Mouse (Mus musculus): ENCODE data around the gene Dnah12. TPM values are rescaled to one million over a fixed set of nuclear protein-coding genes. Genes with fewer than 3 reads are reported as not detected.
"Not testable (repeated sequence)": the region's sequence is repeated elsewhere in the genome, so short reads cannot be mapped to it uniquely, and the experiment has no call there.

Dnah12 gene
- total and polyA plus RNA-seq, 2 experiments: not detected

- Histone ChIP-seq H3K4me1 (ENCODE audit: control insufficient read depth, insufficient read depth, low read length) (no peaks in the 10 kb centered on the region; the same call in 1 of the 2 replicates), H3K36me3 (ENCODE audit: control insufficient read depth, insufficient read depth, low read length) (no peaks in the 10 kb centered on the region), H3K27ac (replicated peaks; ENCODE audit: insufficient read depth, low read depth, low read length) (no peak overlapping the region), H3K79me2 (ENCODE audit: control insufficient read depth, insufficient read depth, low read length) (no peaks in the 10 kb centered on the region), H3K9ac (ENCODE audit: low read depth, low read length) (no peak overlapping the region), H3K4me3 (ENCODE audit: insufficient read depth, low read depth, low read length) (no peak overlapping the region), H3K27me3 (ENCODE audit: control insufficient read depth, insufficient read depth, low read length) (no peaks in the 10 kb centered on the region)
- WGBS: 81% methylated on average over 5 of the region's 5 CpGs
- no peak for DNase-seq (ENCODE audit: extremely low read depth, low read depth, low spot score)
- no peak for TF ChIP-seq CTCF (IDR thresholded peaks at IDR 0.05; ENCODE audit: low read depth, low read length)
- no peak for TF ChIP-seq POLR2A (IDR thresholded peaks at IDR 0.05; ENCODE audit: extremely low read depth, insufficient read depth, low read length)
Observed at GRCm38 (mm10) chr14:26675791-26676190, 17.3 kb upstream of the Dnah12 start.

DNA sequence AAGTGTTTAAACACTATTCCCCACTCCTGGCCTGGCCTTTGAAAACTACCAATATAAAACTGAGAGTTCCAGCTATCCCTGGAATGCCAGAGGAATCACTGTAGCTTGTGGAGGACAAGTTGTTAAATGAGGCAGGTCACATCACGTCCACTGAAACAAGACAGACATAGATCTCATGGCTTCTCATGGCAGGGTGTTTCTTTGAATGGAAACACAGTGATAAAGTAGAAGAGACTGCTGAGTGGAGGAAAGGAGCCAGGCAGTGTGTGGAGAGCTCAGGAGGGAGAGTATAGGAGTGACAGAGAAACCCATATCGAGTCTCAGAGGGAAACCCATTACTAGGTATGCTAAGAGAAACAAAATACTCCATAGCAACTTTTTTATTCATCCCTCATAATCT lies 2.3 kb upstream of the Dnah12 start:
- H3K27me3 ChIP-seq (ENCODE audit: control insufficient read depth, insufficient read depth, low read length): no peaks in the 10 kb centered on the region
- no peak for TF ChIP-seq CTCF (IDR thresholded peaks at IDR 0.05; ENCODE audit: low read depth, low read length)
- no peak for TF ChIP-seq POLR2A (IDR thresholded peaks at IDR 0.05; ENCODE audit: extremely low read depth, insufficient read depth, low read length)
- H3K36me3 ChIP-seq (ENCODE audit: control insufficient read depth, insufficient read depth, low read length): no peaks in the 10 kb centered on the region
- H3K9ac ChIP-seq (ENCODE audit: low read depth, low read length): no peak overlapping the region
- H3K4me3 ChIP-seq (ENCODE audit: insufficient read depth, low read depth, low read length): no peak overlapping the region
- H3K79me2 ChIP-seq (ENCODE audit: control insufficient read depth, insufficient read depth, low read length): no peaks in the 10 kb centered on the region
- DNase-seq (ENCODE audit: extremely low read depth, low read depth, low spot score): no peak
- H3K27ac ChIP-seq (replicated peaks; ENCODE audit: insufficient read depth, low read depth, low read length): no peak overlapping the region
- no peaks in the 10 kb centered on the region for H3K4me1 ChIP-seq (ENCODE audit: control insufficient read depth, insufficient read depth, low read length)
- 77% methylated on average over 2 of the region's 2 CpGs for WGBS

DNA sequence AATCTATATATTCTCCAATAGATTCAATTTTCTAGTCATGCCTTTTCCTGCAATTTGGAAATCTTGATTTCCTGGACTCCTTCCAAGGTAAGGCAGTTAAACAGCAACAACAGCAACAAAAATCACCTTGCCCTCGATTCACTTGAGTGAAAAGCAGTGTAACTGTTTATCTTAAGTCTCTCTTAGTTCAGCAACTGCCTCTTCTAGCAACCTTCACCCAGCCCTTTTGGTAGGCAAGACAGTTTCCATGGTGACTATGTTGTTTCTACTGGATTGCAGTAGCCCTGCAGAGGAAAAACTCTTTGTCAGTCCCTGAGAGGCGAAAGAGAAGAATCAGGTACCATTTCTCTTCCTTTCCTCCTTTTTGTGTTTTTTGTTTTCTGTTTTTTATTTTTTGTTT lies 1.7 kb upstream of the Dnah12 start:
- H3K79me2 ChIP-seq (ENCODE audit: control insufficient read depth, insufficient read depth, low read length): no peaks in the 10 kb centered on the region
- no peak overlapping the region for H3K27ac ChIP-seq (replicated peaks; ENCODE audit: insufficient read depth, low read depth, low read length)
- H3K27me3 ChIP-seq (ENCODE audit: control insufficient read depth, insufficient read depth, low read length): no peaks in the 10 kb centered on the region
- H3K4me1 ChIP-seq (ENCODE audit: control insufficient read depth, insufficient read depth, low read length): no peaks in the 10 kb centered on the region
- 58% methylated on average over 2 of the region's 2 CpGs for WGBS
- no peak for TF ChIP-seq POLR2A (IDR thresholded peaks at IDR 0.05; ENCODE audit: extremely low read depth, insufficient read depth, low read length)
- no peak for TF ChIP-seq CTCF (IDR thresholded peaks at IDR 0.05; ENCODE audit: low read depth, low read length)
- H3K4me3 ChIP-seq (ENCODE audit: insufficient read depth, low read depth, low read length): no peak overlapping the region
- H3K9ac ChIP-seq (ENCODE audit: low read depth, low read length): no peak overlapping the region
- DNase-seq (ENCODE audit: extremely low read depth, low read depth, low spot score): no peak
- H3K36me3 ChIP-seq (ENCODE audit: control insufficient read depth, insufficient read depth, low read length): no peaks in the 10 kb centered on the region

GRCm38 (mm10) chr14:26697912-26698311 lies 4.8 kb downstream of the Dnah12 start:
- Histone ChIP-seq H3K27ac (replicated peaks; ENCODE audit: insufficient read depth, low read depth, low read length) (no peak overlapping the region), H3K27me3 (ENCODE audit: control insufficient read depth, insufficient read depth, low read length) (no peaks in the 10 kb centered on the region), H3K36me3 (ENCODE audit: control insufficient read depth, insufficient read depth, low read length) (no peaks in the 10 kb centered on the region), H3K79me2 (ENCODE audit: control insufficient read depth, insufficient read depth, low read length) (no peaks in the 10 kb centered on the region), H3K4me3 (ENCODE audit: insufficient read depth, low read depth, low read length) (no peak overlapping the region), H3K9ac (ENCODE audit: low read depth, low read length) (no peak overlapping the region), H3K4me1 (ENCODE audit: control insufficient read depth, insufficient read depth, low read length) (no peaks in the 10 kb centered on the region)
- peak; percentile 20 for DNase-seq (ENCODE audit: extremely low read depth, low read depth, low spot score)
- no peak for TF ChIP-seq POLR2A (IDR thresholded peaks at IDR 0.05; ENCODE audit: extremely low read depth, insufficient read depth, low read length)
- no peak for TF ChIP-seq CTCF (IDR thresholded peaks at IDR 0.05; ENCODE audit: low read depth, low read length)

DNA sequence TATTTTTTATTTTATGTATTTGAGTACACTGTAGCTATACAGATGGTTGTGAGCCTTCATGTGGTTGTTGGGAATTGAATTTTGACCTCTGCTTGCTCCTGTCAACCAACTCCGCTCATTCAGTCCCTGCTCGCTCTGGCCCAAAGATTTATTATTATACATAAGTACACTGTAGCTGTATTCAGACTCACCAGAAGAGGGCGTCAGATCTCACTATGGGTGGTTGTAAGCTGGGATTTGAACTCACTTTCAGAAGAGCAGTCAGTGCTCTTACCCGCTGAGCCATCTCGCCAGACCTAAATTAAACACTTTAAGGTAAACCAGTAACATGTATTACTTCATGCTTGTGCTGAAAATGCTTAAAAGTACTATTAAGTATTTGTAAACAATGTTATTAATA lies 12.2 kb downstream of the Dnah12 start:
- H3K4me3 ChIP-seq (ENCODE audit: insufficient read depth, low read depth, low read length); DNase-seq (ENCODE audit: extremely low read depth, low read depth, low spot score); H3K36me3 ChIP-seq (ENCODE audit: control insufficient read depth, insufficient read depth, low read length); H3K27me3 ChIP-seq (ENCODE audit: control insufficient read depth, insufficient read depth, low read length); H3K4me1 ChIP-seq (ENCODE audit: control insufficient read depth, insufficient read depth, low read length); H3K27ac ChIP-seq (replicated peaks; ENCODE audit: insufficient read depth, low read depth, low read length); H3K9ac ChIP-seq (ENCODE audit: low read depth, low read length); H3K79me2 ChIP-seq (ENCODE audit: control insufficient read depth, insufficient read depth, low read length): not testable (repeated sequence)
- whole genome bisulfite sequencing: 86% methylated on average over 5 of the region's 5 CpGs

DNA sequence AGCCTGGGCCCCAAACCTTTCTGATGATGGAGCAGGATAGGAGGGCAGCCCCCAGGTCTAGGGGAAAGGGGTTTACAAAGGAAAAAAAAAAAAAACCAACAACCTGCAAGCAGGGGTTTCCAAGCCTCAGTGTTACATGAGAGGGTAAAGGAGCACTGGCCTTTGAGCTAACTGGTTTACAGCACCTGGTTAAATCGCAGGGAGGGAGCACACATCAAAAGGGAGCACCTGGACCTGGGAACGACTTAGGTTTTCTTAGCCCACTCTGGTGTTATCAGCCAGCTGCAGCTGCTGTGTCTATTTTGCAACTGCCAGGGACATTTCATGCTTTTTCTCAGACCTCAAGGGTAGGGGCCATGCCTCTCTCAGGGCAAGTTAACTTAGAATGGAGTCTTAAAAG lies 26.6 kb downstream of the Dnah12 start:
- WGBS: 67% methylated on average over 2 of the region's 2 CpGs
- H3K4me3 ChIP-seq (ENCODE audit: insufficient read depth, low read depth, low read length); H3K27me3 ChIP-seq (ENCODE audit: control insufficient read depth, insufficient read depth, low read length); H3K27ac ChIP-seq (replicated peaks; ENCODE audit: insufficient read depth, low read depth, low read length); H3K79me2 ChIP-seq (ENCODE audit: control insufficient read depth, insufficient read depth, low read length); H3K4me1 ChIP-seq (ENCODE audit: control insufficient read depth, insufficient read depth, low read length); H3K9ac ChIP-seq (ENCODE audit: low read depth, low read length); DNase-seq (ENCODE audit: extremely low read depth, low read depth, low spot score); H3K36me3 ChIP-seq (ENCODE audit: control insufficient read depth, insufficient read depth, low read length): not testable (repeated sequence)
